Mouse (Mus musculus): ENCODE measurements at regions not wholly inside any gene's neighbourhood (a gene's known extent, or its start where the extent isn't known, plus 50 kb on each side); places are given as distances from the start of the nearest gene placed in this dataset.

DNA sequence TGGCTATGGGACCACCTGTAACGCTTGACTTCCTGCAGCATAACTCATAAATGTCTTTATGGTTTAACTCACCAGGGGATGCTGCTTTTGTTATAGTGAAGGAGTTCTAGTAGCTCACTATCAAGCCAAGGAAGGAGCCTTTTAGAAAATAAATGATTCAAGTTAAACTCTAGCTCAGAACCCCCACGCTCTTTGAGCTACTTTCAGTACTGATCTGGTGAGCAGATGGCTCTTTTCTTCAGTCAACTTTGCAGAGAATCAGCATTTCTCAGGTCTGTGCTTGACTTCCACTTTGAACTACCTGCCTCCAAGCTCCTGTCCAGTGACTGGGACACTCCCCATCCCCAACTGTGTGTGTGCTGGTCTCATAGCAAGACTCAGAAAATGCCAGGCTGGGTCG lies 694.3 kb upstream of the Tmpo start:
- H3K79me2 ChIP-seq (ENCODE audit: control insufficient read depth, insufficient read depth) = no peaks in the 10 kb centered on the region

DNA sequence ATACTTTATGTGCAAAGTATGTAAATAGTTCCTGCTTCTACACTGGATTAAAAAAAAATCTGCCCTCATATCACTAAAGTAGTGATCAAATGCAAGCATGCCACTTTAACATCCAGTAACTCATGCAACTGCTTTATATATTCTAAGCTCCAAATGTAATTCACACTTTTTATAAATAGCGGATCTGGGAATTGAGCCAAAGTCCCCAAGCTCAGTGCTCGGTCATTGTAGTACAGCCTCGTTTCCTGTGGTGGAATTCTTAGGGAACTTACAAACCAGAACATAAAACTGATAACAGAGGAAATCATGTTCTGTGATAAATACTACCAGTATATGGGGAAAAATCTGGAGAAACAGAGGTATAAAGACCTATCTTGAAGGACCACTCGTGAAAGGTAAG lies 690.1 kb upstream of the Tmpo start:
- no peaks in the 10 kb centered on the region for H3K27me3 ChIP-seq (ENCODE audit: control insufficient read depth, insufficient read depth, insufficient read length)
- no peaks in the 10 kb centered on the region for H3K36me3 ChIP-seq (ENCODE audit: control insufficient read depth, insufficient read depth)

More for the DNA sequence above, 694.3 kb upstream of the Tmpo start:
- H3K36me3 ChIP-seq (ENCODE audit: control insufficient read depth, insufficient read depth) = no peaks in the 10 kb centered on the region
- H3K27me3 ChIP-seq (ENCODE audit: control insufficient read depth, insufficient read depth, insufficient read length) = no peaks in the 10 kb centered on the region
- no peak for TF ChIP-seq MYOD1 (IDR thresholded peaks at IDR 0.05; ENCODE audit: control insufficient read depth, insufficient read length, low read depth)
- TF ChIP-seq USF1 (IDR thresholded peaks at IDR 0.05; ENCODE audit: low read depth) = no peak
- TF ChIP-seq CEBPB (IDR thresholded peaks at IDR 0.05; ENCODE audit: low read depth) = no peak
- no peak for TF ChIP-seq CTCF (IDR thresholded peaks at IDR 0.05; ENCODE audit: control insufficient read depth, insufficient read depth, insufficient read length)
- TF ChIP-seq MAX (IDR thresholded peaks at IDR 0.05) = no peak
- TF ChIP-seq FOSL1 (IDR thresholded peaks at IDR 0.05; ENCODE audit: insufficient read depth, low read length, poor library complexity, severe bottlenecking) = no peak
- no peak for TF ChIP-seq MYOG (IDR thresholded peaks at IDR 0.05; ENCODE audit: control insufficient read depth, extremely low read depth, insufficient read length)
- H3ac ChIP-seq (ENCODE audit: control insufficient read depth, insufficient read length, low read depth) = no peak overlapping the region
- H3K4me3 ChIP-seq (ENCODE audit: insufficient read depth, poor library complexity, severe bottlenecking) = no peak overlapping the region
- H3K79me3 ChIP-seq (ENCODE audit: low read depth) = no peaks in the 10 kb centered on the region

DNA sequence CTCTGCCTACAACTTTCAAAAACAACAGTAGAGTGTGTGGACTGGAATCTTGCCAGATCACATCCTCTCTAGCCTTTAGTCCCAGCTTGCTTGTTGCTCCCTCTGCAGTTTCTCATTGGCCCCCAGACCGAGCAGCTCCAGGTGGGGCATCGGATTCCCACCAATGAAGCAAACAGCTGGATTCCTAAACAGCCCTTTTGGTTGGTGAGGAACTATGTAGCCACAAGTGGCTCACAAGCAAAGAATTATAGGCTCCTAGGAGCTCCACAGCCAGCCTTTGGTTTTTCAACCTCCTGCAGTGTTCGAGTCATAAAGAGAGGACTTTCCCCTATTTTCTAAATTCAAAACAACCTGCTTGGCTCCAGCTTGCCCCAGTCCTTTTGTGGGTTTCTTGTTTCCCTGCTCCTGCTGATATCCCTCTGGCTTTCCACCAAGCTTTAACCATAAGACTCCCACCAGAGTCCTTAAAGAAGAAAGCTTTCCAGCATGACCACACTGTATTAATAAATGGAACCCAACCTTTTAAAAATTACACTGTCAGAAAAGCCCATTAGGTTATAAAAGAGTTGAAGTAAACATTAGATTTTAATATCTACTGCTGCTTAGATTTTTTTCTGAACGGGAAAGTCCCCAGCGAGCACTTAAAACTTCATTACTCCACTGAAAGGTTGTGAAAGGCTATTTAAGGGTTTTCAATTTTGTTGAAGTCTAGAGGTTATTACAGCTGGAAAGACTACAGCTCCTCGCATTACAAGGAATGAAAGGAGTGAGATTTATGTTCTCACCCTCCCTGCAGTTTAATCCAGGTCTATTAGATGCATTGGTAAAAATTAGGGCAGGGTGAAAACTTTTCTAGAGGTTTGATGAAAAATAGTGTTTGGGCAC lies 677.8 kb upstream of the Tmpo start:
- no peak for TF ChIP-seq USF1 (IDR thresholded peaks at IDR 0.05; ENCODE audit: low read depth)
- no peak for TF ChIP-seq MAX (IDR thresholded peaks at IDR 0.05)
- no peak for TF ChIP-seq MYOG (IDR thresholded peaks at IDR 0.05; ENCODE audit: control insufficient read depth, extremely low read depth, insufficient read length)
- TF ChIP-seq CTCF (IDR thresholded peaks at IDR 0.05; ENCODE audit: control insufficient read depth, insufficient read depth, insufficient read length) = no peak
- no peak for TF ChIP-seq CEBPB (IDR thresholded peaks at IDR 0.05; ENCODE audit: low read depth)
- TF ChIP-seq MYOD1 (IDR thresholded peaks at IDR 0.05; ENCODE audit: control insufficient read depth, insufficient read length, low read depth) = no peak
- TF ChIP-seq FOSL1 (IDR thresholded peaks at IDR 0.05; ENCODE audit: insufficient read depth, low read length, poor library complexity, severe bottlenecking) = no peak
- H3K4me3 ChIP-seq (ENCODE audit: insufficient read depth, poor library complexity, severe bottlenecking) = no peak overlapping the region
- H3K79me3 ChIP-seq (ENCODE audit: low read depth) = no peaks in the 10 kb centered on the region
- H3ac ChIP-seq (ENCODE audit: control insufficient read depth, insufficient read length, low read depth) = no peak overlapping the region
- no peaks in the 10 kb centered on the region for H3K36me3 ChIP-seq (ENCODE audit: control insufficient read depth, insufficient read depth)
- no peaks in the 10 kb centered on the region for H3K27me3 ChIP-seq (ENCODE audit: control insufficient read depth, insufficient read depth, insufficient read length)
- no peaks in the 10 kb centered on the region for H3K79me2 ChIP-seq (ENCODE audit: control insufficient read depth, insufficient read depth)

More for the DNA sequence above, 690.1 kb upstream of the Tmpo start:
- TF ChIP-seq MYOG (IDR thresholded peaks at IDR 0.05; ENCODE audit: control insufficient read depth, extremely low read depth, insufficient read length) (no peak), CTCF (IDR thresholded peaks at IDR 0.05; ENCODE audit: control insufficient read depth, insufficient read depth, insufficient read length) (no peak), CEBPB (IDR thresholded peaks at IDR 0.05; ENCODE audit: low read depth) (no peak), FOSL1 (IDR thresholded peaks at IDR 0.05; ENCODE audit: insufficient read depth, low read length, poor library complexity, severe bottlenecking) (no peak), MYOD1 (IDR thresholded peaks at IDR 0.05; ENCODE audit: control insufficient read depth, insufficient read length, low read depth) (no peak), USF1 (IDR thresholded peaks at IDR 0.05; ENCODE audit: low read depth) (no peak), MAX (IDR thresholded peaks at IDR 0.05) (no peak)
- Histone ChIP-seq H3K79me2 (ENCODE audit: control insufficient read depth, insufficient read depth) (no peaks in the 10 kb centered on the region), H3K79me3 (ENCODE audit: low read depth) (no peaks in the 10 kb centered on the region), H3K4me3 (ENCODE audit: insufficient read depth, poor library complexity, severe bottlenecking) (no peak overlapping the region), H3ac (ENCODE audit: control insufficient read depth, insufficient read length, low read depth) (no peak overlapping the region)

DNA sequence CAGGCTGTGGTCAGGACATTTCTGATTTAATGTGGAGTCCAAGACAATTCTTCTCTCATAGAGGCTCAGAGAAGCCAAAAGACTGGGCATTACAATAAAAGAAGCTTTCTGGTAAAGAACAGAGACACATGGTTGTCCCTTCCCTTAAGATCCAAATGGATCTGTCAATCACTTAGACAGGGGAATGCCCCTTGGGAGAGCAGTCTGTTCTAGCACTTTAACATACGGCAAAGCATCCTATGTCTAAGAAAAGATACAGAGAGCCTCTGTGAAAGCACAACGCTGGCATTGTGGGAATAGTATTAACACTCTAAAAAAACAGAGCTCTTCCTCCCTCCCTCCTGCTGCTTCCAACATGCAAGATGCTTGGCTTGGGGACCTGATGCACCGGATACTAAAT lies 646.0 kb upstream of the Tmpo start:
- Histone ChIP-seq H3K27me3 (ENCODE audit: control insufficient read depth, insufficient read depth, insufficient read length) (no peaks in the 10 kb centered on the region), H3ac (ENCODE audit: control insufficient read depth, insufficient read length, low read depth) (no peak overlapping the region), H3K79me2 (ENCODE audit: control insufficient read depth, insufficient read depth) (no peaks in the 10 kb centered on the region), H3K36me3 (ENCODE audit: control insufficient read depth, insufficient read depth) (no peaks in the 10 kb centered on the region), H3K79me3 (ENCODE audit: low read depth) (no peaks in the 10 kb centered on the region), H3K4me3 (ENCODE audit: insufficient read depth, poor library complexity, severe bottlenecking) (no peak overlapping the region)
- no peak for TF ChIP-seq CEBPB (IDR thresholded peaks at IDR 0.05; ENCODE audit: low read depth)
- no peak for TF ChIP-seq MYOG (IDR thresholded peaks at IDR 0.05; ENCODE audit: control insufficient read depth, extremely low read depth, insufficient read length)
- no peak for TF ChIP-seq USF1 (IDR thresholded peaks at IDR 0.05; ENCODE audit: low read depth)
- no peak for TF ChIP-seq MYOD1 (IDR thresholded peaks at IDR 0.05; ENCODE audit: control insufficient read depth, insufficient read length, low read depth)
- TF ChIP-seq CTCF (IDR thresholded peaks at IDR 0.05; ENCODE audit: control insufficient read depth, insufficient read depth, insufficient read length) = no peak
- TF ChIP-seq FOSL1 (IDR thresholded peaks at IDR 0.05; ENCODE audit: insufficient read depth, low read length, poor library complexity, severe bottlenecking) = no peak
- no peak for TF ChIP-seq MAX (IDR thresholded peaks at IDR 0.05)

DNA sequence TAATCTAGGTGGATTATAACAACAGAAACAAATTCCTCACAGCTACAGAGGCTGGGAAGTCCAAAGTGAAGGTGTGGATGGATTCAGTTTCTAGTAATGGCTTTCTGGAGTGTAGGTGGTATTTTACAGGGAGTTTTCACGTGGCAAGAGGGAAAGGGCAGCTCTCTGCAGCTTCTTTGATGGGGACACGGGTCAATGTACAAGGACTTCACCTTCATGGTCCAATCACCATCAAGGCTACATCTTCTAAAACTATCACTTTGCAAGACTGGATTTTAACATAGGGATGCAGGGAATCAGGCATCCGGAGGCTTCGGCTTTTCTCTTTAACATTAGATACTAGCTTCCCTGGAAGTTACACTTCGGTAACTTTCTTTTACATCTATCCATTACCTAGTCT lies 642.4 kb upstream of the Tmpo start:
- H3ac ChIP-seq (ENCODE audit: control insufficient read depth, insufficient read length, low read depth) = no peak overlapping the region
- no peak for TF ChIP-seq MYOG (IDR thresholded peaks at IDR 0.05; ENCODE audit: control insufficient read depth, extremely low read depth, insufficient read length)
- no peak for TF ChIP-seq MAX (IDR thresholded peaks at IDR 0.05)
- no peak for TF ChIP-seq CEBPB (IDR thresholded peaks at IDR 0.05; ENCODE audit: low read depth)
- no peak for TF ChIP-seq MYOD1 (IDR thresholded peaks at IDR 0.05; ENCODE audit: control insufficient read depth, insufficient read length, low read depth)
- no peak for TF ChIP-seq FOSL1 (IDR thresholded peaks at IDR 0.05; ENCODE audit: insufficient read depth, low read length, poor library complexity, severe bottlenecking)
- no peak overlapping the region for H3K4me3 ChIP-seq (ENCODE audit: insufficient read depth, poor library complexity, severe bottlenecking)
- no peaks in the 10 kb centered on the region for H3K79me2 ChIP-seq (ENCODE audit: control insufficient read depth, insufficient read depth)
- H3K27me3 ChIP-seq (ENCODE audit: control insufficient read depth, insufficient read depth, insufficient read length) = no peaks in the 10 kb centered on the region
- H3K79me3 ChIP-seq (ENCODE audit: low read depth) = no peaks in the 10 kb centered on the region
- no peaks in the 10 kb centered on the region for H3K36me3 ChIP-seq (ENCODE audit: control insufficient read depth, insufficient read depth)
